Mouse (Mus musculus): ENCODE measurements around the gene Zfand3. TPM values are rescaled to one million over a fixed set of nuclear protein-coding genes. Genes with fewer than 3 reads are reported as not detected.

Zfand3 gene
- polyA plus RNA-seq, 1 experiment from 2014 or later, result 54.9 TPM

DNA sequence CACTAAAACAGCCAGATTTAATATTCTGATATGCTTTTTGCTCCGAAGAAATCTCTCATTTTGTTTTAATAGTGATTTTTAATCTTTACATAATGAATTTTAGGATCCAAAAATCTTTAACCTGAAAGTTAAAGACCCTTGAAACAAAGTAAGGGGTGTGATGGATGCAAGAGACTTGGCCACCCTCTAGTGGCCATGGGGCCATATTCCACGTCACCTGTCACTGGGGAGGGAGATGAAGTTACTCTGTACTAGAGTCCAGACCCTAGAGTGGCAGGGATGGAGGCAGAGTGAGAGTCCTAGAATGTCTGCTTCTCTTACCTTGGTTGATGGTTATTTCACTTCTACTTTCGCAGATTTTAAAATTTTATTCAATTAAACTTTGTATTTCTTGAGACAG lies 100.8 kb downstream of the Zfand3 start:
- WGBS, result 88% methylated on average over 3 of the region's 3 CpGs
- ATAC-seq (ENCODE audit: insufficient number of reproducible peaks, low FRiP score, low TSS enrichment, low read depth), result no peak

DNA sequence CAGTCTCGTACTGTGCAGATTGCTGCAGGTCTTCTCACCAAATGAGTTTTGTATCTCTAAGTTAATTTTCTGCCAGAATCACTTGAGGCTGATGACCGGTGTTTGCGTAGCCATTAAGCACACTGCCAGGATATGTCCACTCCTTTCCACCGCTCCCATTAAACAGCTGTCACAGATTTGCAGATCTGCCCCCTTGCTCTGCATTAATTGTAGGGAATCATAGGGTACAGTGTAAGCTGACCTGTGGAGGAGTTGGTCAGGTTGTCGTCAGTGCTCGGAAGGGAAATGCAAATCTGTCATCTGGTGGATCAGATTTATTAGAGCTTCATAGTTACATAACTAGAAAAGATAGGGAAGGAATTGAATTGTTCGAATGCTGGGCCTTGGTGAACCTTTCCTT lies 106.1 kb downstream of the Zfand3 start:
- ATAC-seq (ENCODE audit: insufficient number of reproducible peaks, low FRiP score, low TSS enrichment, low read depth), result no peak
- no peak overlapping the region for H3K27ac ChIP-seq (replicated peaks)
- no peaks in the 10 kb centered on the region for H3K27me3 ChIP-seq
- 0 out of 2 replicates have a peak, but pooled peaks cover 4% of the 10 kb centered on the region for H3K36me3 ChIP-seq
- 74% methylated on average over 7 of the region's 7 CpGs for WGBS
- no peaks in the 10 kb centered on the region for H3K4me1 ChIP-seq
- no peak overlapping the region for H3K4me3 ChIP-seq (replicated peaks)
- H3K4me2 ChIP-seq (replicated peaks), result no peak overlapping the region
- no peaks in the 10 kb centered on the region for H3K9me3 ChIP-seq (replicated peaks)
- H3K9ac ChIP-seq, result no peak overlapping the region

More for the DNA sequence above, 100.8 kb downstream of the Zfand3 start:
- Histone ChIP-seq H3K27ac (replicated peaks) (no peak overlapping the region), H3K4me2 (replicated peaks) (no peak overlapping the region), H3K36me3 (no peaks in the 10 kb centered on the region), H3K9ac (no peak overlapping the region), H3K4me1 (peaks cover 24% of the 10 kb centered on the region), H3K27me3 (no peaks in the 10 kb centered on the region), H3K4me3 (replicated peaks) (no peak overlapping the region), H3K9me3 (replicated peaks) (no peaks in the 10 kb centered on the region)

DNA sequence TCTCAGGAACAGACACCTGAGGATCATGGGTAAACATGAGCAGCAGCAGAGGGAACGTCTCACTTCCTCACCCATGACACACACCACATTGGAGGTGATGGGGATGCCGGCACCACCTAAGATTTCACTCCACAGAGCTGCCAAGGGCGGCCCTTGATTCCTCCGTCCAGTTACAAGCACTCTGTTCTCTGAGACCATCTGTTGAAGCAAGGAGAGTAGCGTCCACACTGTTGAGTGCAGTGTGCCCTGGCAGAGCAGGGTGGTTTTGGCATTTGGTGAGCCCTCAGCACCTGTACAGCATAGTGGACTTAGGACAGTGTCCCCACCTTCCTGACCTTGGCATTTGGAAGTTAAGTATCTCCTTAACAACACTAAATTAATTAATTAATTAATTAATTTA lies 107.0 kb downstream of the Zfand3 start:
- 0 out of 2 replicates have a peak, but pooled peaks cover 4% of the 10 kb centered on the region for H3K36me3 ChIP-seq
- no peak overlapping the region for H3K27ac ChIP-seq (replicated peaks)
- H3K9ac ChIP-seq, result no peak overlapping the region
- H3K4me3 ChIP-seq (replicated peaks), result no peak overlapping the region
- H3K9me3 ChIP-seq (replicated peaks), result no peaks in the 10 kb centered on the region
- H3K4me1 ChIP-seq, result no peaks in the 10 kb centered on the region
- no peak for ATAC-seq (ENCODE audit: insufficient number of reproducible peaks, low FRiP score, low TSS enrichment, low read depth)
- WGBS, result 78% methylated on average over 5 of the region's 5 CpGs
- H3K27me3 ChIP-seq, result no peaks in the 10 kb centered on the region
- H3K4me2 ChIP-seq (replicated peaks), result no peak overlapping the region

DNA sequence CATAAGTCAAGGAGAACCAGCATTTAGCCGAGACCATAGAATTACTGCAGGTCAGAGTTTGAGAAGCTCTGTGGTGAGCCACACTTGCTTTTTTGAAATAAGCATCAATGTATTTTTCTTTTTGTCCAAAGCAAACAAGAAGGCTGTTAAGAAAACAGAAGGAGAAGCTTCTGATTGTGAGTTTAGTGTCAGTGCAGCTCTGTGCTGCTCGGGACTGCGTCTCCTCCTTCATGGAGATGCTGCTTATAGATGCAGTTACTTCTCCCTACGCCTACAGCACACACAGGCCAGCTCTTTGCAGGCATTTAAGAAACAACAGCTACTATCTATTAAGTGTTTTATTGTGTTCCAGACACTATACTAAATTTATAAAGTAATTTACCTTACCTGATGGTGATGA lies 107.5 kb downstream of the Zfand3 start:
- H3K9me3 ChIP-seq (replicated peaks), result no peaks in the 10 kb centered on the region
- WGBS, result 81% methylated on average over 4 of the region's 4 CpGs
- H3K4me3 ChIP-seq (replicated peaks), result no peak overlapping the region
- H3K4me2 ChIP-seq (replicated peaks), result no peak overlapping the region
- no peaks in the 10 kb centered on the region for H3K27me3 ChIP-seq
- no peak overlapping the region for H3K27ac ChIP-seq (replicated peaks)
- H3K9ac ChIP-seq, result no peak overlapping the region
- 0 out of 2 replicates have a peak, but pooled peaks cover 4% of the 10 kb centered on the region for H3K36me3 ChIP-seq
- no peaks in the 10 kb centered on the region for H3K4me1 ChIP-seq
- no peak for ATAC-seq (ENCODE audit: insufficient number of reproducible peaks, low FRiP score, low TSS enrichment, low read depth)

DNA sequence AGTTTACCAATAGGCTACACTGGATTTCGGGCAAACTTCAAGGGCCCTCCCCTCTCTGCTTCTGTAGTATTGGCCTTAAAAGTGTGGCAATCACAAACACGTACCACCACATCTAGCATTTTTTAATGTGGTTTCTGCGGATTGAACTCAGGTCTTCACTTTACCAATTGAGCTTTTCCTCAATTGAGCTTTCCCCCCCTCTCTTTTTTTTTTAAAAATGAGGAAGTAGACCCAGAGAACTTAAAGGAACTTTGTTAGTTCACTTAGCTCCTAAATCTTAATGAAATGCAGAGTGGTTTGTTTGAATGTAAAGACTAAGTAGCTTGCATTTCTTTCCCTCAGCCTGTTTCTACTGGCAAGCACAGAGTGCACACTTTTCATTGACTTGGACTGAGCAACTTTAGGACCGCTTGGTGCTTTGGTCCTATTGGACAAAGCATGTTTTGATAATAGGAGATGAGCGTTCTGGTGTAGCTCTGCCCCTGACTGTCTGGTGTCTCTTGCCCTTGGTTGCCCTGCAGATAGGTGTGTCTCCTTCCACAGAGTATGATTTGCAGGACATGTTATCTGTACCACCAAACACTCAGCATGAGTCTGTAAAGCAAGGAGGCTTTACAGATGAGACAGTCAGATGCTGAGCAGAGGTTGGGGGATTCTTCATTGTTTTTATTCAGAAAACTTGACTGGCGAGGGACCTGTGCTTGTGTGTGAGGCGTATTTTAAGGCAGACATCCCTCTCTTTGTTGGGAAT lies 108.2 kb downstream of the Zfand3 start:
- no peak for ATAC-seq (ENCODE audit: insufficient number of reproducible peaks, low FRiP score, low TSS enrichment, low read depth)
- H3K27ac ChIP-seq (replicated peaks), result no peak overlapping the region
- H3K27me3 ChIP-seq, result no peaks in the 10 kb centered on the region
- no peaks in the 10 kb centered on the region for H3K9me3 ChIP-seq (replicated peaks)
- no peak overlapping the region for H3K4me2 ChIP-seq (replicated peaks)
- H3K4me3 ChIP-seq (replicated peaks), result no peak overlapping the region
- WGBS, result 84% methylated on average over 7 of the region's 7 CpGs
- no peaks in the 10 kb centered on the region for H3K4me1 ChIP-seq
- no peak overlapping the region for H3K9ac ChIP-seq
- H3K36me3 ChIP-seq, result 0 out of 2 replicates have a peak, but pooled peaks cover 4% of the 10 kb centered on the region

DNA sequence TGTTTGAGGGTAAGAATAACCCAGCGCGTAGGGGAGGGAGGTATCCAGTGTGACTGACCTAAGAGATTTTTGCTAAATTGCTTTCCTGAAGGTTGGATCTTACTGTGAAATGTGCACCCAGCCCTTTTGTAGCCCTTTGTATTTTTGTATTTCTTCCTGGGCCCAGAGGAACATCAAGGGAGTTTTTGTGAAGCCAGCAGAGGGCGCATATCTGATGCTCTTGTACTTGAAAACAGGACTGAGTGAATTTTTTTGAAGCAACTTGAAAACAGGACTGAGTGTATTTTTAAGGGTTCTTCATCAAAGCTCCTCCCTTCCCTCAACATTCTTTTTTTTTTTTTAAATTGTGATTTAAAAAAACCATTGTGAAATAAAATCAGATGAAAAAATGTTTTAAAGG lies 110.2 kb downstream of the Zfand3 start:
- Histone ChIP-seq H3K36me3 (0 out of 2 replicates have a peak, but pooled peaks cover 4% of the 10 kb centered on the region), H3K9ac (no peak overlapping the region), H3K9me3 (replicated peaks) (no peaks in the 10 kb centered on the region), H3K4me1 (no peaks in the 10 kb centered on the region), H3K4me2 (replicated peaks) (no peak overlapping the region), H3K4me3 (replicated peaks) (no peak overlapping the region), H3K27me3 (no peaks in the 10 kb centered on the region), H3K27ac (replicated peaks) (no peak overlapping the region)
- ATAC-seq (ENCODE audit: insufficient number of reproducible peaks, low FRiP score, low TSS enrichment, low read depth), result no peak
- WGBS, result 85% methylated on average over 3 of the region's 3 CpGs

DNA sequence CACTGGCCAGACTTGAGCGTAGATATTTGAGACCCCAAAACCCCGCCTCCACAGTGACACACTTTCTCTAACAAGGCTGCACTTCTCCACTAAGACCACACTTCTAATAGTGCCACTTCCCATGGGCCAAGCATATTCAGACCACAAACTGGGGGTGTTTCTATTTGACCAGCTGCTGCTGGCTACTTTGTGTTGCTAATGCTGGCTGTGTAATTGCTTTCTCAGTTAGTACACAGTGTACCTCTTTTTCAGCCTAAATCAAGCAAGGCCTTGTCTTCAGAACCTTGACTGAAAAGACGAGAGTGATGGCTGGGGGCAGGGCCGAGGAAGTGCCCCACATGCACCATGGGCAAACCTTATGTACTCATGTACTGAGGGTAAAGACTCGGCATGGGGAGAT lies 111.7 kb downstream of the Zfand3 start:
- H3K27me3 ChIP-seq, result no peaks in the 10 kb centered on the region
- no peaks in the 10 kb centered on the region for H3K9me3 ChIP-seq (replicated peaks)
- H3K4me2 ChIP-seq (replicated peaks), result no peak overlapping the region
- 71% methylated on average over 5 of the region's 5 CpGs for WGBS
- H3K27ac ChIP-seq (replicated peaks), result no peak overlapping the region
- no peak for ATAC-seq (ENCODE audit: insufficient number of reproducible peaks, low FRiP score, low TSS enrichment, low read depth)
- H3K36me3 ChIP-seq, result 0 out of 2 replicates have a peak, but pooled peaks cover 4% of the 10 kb centered on the region
- no peak overlapping the region for H3K9ac ChIP-seq
- no peak overlapping the region for H3K4me3 ChIP-seq (replicated peaks)
- no peaks in the 10 kb centered on the region for H3K4me1 ChIP-seq

DNA sequence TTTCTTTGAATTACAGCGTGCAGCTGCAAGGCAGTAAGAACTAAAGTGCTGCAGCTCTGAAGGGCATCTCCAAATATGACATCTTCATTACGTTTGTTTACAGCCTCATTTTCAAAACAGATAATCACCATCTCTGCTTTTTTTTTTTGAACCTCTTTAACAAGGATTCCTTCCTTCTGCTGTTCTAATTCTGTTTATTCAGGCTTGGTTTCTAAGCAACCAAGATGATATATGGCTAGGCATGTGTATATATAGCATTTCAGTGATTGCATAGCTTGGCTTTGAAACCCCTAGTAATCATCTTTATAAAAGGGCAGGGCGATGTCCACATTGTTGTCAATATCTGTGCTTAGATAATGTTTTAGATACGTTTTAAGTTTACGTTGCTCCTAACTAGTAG lies 113.5 kb downstream of the Zfand3 start:
- H3K4me2 ChIP-seq (replicated peaks), result no peak overlapping the region
- no peaks in the 10 kb centered on the region for H3K9me3 ChIP-seq (replicated peaks)
- H3K9ac ChIP-seq, result no peak overlapping the region
- no peaks in the 10 kb centered on the region for H3K4me1 ChIP-seq
- no peak overlapping the region for H3K27ac ChIP-seq (replicated peaks)
- ATAC-seq (ENCODE audit: insufficient number of reproducible peaks, low FRiP score, low TSS enrichment, low read depth), result no peak
- no peaks in the 10 kb centered on the region for H3K36me3 ChIP-seq
- H3K4me3 ChIP-seq (replicated peaks), result no peak overlapping the region
- no peaks in the 10 kb centered on the region for H3K27me3 ChIP-seq
- WGBS, result 79% methylated on average over 5 of the region's 5 CpGs

DNA sequence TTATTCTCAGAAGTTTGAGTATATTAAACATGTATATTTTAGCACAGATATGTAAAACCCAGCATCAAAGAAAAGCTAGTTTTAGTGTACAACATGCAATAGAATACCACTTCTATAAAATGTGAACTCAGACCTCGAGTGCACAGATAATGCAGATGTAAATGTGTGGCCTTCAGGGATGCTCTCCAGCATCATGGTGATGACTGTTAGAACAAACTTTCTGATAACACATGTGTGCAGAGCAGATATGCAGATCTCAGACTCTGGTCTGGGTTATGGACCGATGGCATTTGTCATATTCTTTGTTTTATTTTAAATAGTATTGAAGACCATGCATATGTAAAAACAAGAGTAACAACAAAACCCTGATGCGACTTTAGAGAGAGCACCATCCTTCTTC lies 117.7 kb downstream of the Zfand3 start:
- Histone ChIP-seq H3K27ac (replicated peaks) (no peak overlapping the region), H3K4me2 (replicated peaks) (no peak overlapping the region), H3K4me1 (no peaks in the 10 kb centered on the region), H3K4me3 (replicated peaks) (no peak overlapping the region), H3K9ac (no peak overlapping the region), H3K27me3 (no peaks in the 10 kb centered on the region), H3K36me3 (no peaks in the 10 kb centered on the region), H3K9me3 (replicated peaks) (no peaks in the 10 kb centered on the region)
- WGBS, result 88% methylated on average over 3 of the region's 3 CpGs
- no peak for ATAC-seq (ENCODE audit: insufficient number of reproducible peaks, low FRiP score, low TSS enrichment, low read depth)

DNA sequence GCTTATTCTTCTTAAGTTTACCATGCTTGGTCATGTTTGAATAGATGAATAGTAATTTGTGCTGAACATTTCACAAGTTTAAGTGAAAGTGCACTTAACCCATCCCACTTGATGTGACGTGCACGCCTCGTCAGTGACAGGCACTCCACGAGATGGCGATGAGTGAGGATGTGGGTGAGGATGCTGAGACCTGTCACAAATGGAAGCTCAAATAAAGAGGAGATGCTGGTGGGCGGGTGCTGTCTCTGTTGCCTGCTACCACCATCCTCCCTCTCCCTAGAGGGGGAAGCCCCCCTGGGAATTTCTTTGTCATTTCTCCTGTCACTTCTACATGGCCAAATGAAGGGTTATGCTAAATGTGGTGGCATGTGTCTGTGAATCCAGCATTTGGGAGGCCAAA lies 123.9 kb downstream of the Zfand3 start:
- Histone ChIP-seq H3K4me3 (replicated peaks) (no peak overlapping the region), H3K4me1 (peaks cover 3% of the 10 kb centered on the region; the same call in 1 of the 2 replicates), H3K27me3 (no peaks in the 10 kb centered on the region), H3K36me3 (no peaks in the 10 kb centered on the region), H3K4me2 (replicated peaks) (no peak overlapping the region), H3K9me3 (replicated peaks) (no peaks in the 10 kb centered on the region), H3K27ac (replicated peaks) (no peak overlapping the region), H3K9ac (no peak overlapping the region)
- ATAC-seq (ENCODE audit: insufficient number of reproducible peaks, low FRiP score, low TSS enrichment, low read depth), result no peak
- WGBS, result 83% methylated on average over 6 of the region's 6 CpGs

DNA sequence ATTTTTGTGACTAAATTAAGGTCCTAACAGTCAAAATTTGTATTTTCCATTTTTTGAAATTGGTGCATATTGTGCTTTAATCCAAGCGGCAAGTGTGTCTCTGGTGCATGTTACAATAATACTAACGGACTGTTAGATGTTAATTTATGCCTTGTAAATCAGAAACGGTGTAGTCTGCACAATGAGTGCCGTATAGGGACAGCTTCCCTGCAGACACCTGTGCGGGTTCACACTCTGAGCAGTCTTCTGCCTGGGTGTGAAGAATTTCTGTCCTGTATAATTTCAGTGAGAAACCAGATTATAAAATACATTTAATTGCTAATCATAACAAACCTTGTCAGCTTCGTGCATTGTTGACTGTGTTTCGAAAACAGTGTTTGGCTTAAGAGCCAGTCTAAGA lies 124.7 kb downstream of the Zfand3 start:
- 82% methylated on average over 7 of the region's 7 CpGs for WGBS

DNA sequence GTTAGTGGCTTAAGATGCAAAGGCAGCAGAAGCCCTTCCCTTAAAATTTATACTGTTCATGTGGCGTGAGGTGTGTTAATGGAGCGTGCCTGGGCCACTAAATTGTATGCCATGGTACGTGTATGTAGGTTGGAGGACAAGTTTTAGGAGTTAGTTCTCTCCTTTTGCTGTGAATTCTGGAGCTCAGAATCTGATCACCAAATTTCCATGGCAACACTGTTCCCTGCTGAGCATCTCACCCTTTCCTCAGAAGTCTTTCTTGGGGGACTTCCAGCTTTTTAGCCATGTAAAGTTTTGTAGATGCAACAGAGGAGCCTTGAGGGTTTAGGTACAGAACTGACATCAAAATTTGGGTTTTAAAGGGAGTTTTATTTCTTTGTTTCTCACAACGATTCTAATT lies 125.8 kb downstream of the Zfand3 start:
- H3K27me3 ChIP-seq, result no peaks in the 10 kb centered on the region
- H3K36me3 ChIP-seq, result no peaks in the 10 kb centered on the region
- H3K4me2 ChIP-seq (replicated peaks), result no peak overlapping the region
- no peak overlapping the region for H3K27ac ChIP-seq (replicated peaks)
- H3K4me3 ChIP-seq (replicated peaks), result no peak overlapping the region
- H3K4me1 ChIP-seq, result peaks cover 3% of the 10 kb centered on the region; the same call in 1 of the 2 replicates
- H3K9ac ChIP-seq, result no peak overlapping the region
- ATAC-seq (ENCODE audit: insufficient number of reproducible peaks, low FRiP score, low TSS enrichment, low read depth), result no peak
- no peaks in the 10 kb centered on the region for H3K9me3 ChIP-seq (replicated peaks)
- 90% methylated on average over 4 of the region's 4 CpGs for WGBS

More for the DNA sequence above, 124.7 kb downstream of the Zfand3 start:
- H3K4me3 ChIP-seq (replicated peaks), result no peak overlapping the region
- peaks cover 3% of the 10 kb centered on the region; the same call in 1 of the 2 replicates for H3K4me1 ChIP-seq
- no peak overlapping the region for H3K4me2 ChIP-seq (replicated peaks)
- H3K27me3 ChIP-seq, result no peaks in the 10 kb centered on the region
- H3K36me3 ChIP-seq, result no peaks in the 10 kb centered on the region
- no peak overlapping the region for H3K9ac ChIP-seq
- no peak for ATAC-seq (ENCODE audit: insufficient number of reproducible peaks, low FRiP score, low TSS enrichment, low read depth)
- H3K27ac ChIP-seq (replicated peaks), result no peak overlapping the region
- H3K9me3 ChIP-seq (replicated peaks), result no peaks in the 10 kb centered on the region
